Mouse (Mus musculus): ENCODE results near the gene Igfbp5. TPM values are rescaled to one million over a fixed set of nuclear protein-coding genes. Genes with fewer than 3 reads are reported as not detected.
A peak's percentile ranks its signal among the peaks of the same experiment; 100 is the strongest.

The Igfbp5 gene
- total RNA-seq, 2 experiments from 2014 or later: 65.5 to 79.3 TPM

GRCm38 (mm10) chr1:72855729-72856128 lies 19.0 kb downstream of the Igfbp5 start:
- DNase-seq (ENCODE audit: low spot score in 2 of 2): no peak
- intact Hi-C loops (cut with DNase I): loop anchor here (1.0 to 10.0 kb wide), 3 partner anchors 138 to 548 kb away; partner anchors contain the start of gene Xrcc5

- peak in 1 of 2 experiments; percentile 61 for DNase-seq (ENCODE audit: low spot score in 2 of 2)
Measured at GRCm38 (mm10) chr1:72854337-72855237, 20.1 kb downstream of the Igfbp5 start.

GRCm38 (mm10) chr1:72853759-72854158 lies 20.9 kb downstream of the Igfbp5 start:
- DNase-seq (ENCODE audit: low spot score in 2 of 2): no peak
- intact Hi-C loops (cut with DNase I): loop anchor here (10.0 kb wide), 1 partner anchor 239 kb away; no protein-coding TSS in a partner anchor

More at GRCm38 (mm10) chr1:72854337-72855237, 20.1 kb downstream of the Igfbp5 start:
- intact Hi-C loops (cut with DNase I): loop anchor here (1.0 to 10.0 kb wide), 3 partner anchors 137 to 547 kb away; partner anchors contain the start of gene Xrcc5

- no peak for DNase-seq (ENCODE audit: low spot score in 2 of 2)
- intact Hi-C loops (cut with DNase I): no loop called here
Measured at GRCm38 (mm10) chr1:72849037-72849436, 25.6 kb downstream of the Igfbp5 start.

- intact Hi-C loops (cut with DNase I): no loop called here
Measured at GRCm38 (mm10) chr1:72847849-72848380, 26.8 kb downstream of the Igfbp5 start.

GRCm38 (mm10) chr1:72844675-72845074 lies 30.0 kb downstream of the Igfbp5 start:
- DNase-seq (ENCODE audit: low spot score in 2 of 2): no peak
- intact Hi-C loops (cut with DNase I): no loop called here

More at GRCm38 (mm10) chr1:72847849-72848380, 26.8 kb downstream of the Igfbp5 start:
- DNase-seq (ENCODE audit: low spot score in 2 of 2): no peak

- no peak for DNase-seq (ENCODE audit: low spot score in 2 of 2)
- intact Hi-C loops (cut with DNase I): no loop called here
Measured at GRCm38 (mm10) chr1:72842666-72843459, 31.8 kb downstream of the Igfbp5 start.

- intact Hi-C loops (cut with DNase I): no loop called here
- no peak for DNase-seq (ENCODE audit: low spot score in 2 of 2)
Measured at GRCm38 (mm10) chr1:72839791-72840190, 34.9 kb downstream of the Igfbp5 start.

GRCm38 (mm10) chr1:72839356-72839755 lies 35.3 kb downstream of the Igfbp5 start:
- intact Hi-C loops (cut with DNase I): no loop called here
- no peak for DNase-seq (ENCODE audit: low spot score in 2 of 2)

- intact Hi-C loops (cut with DNase I): no loop called here
- no peak for DNase-seq (ENCODE audit: low spot score in 2 of 2)
Measured at GRCm38 (mm10) chr1:72833563-72833962, 41.1 kb downstream of the Igfbp5 start.

- no peak for DNase-seq (ENCODE audit: low spot score in 2 of 2)
- intact Hi-C loops (cut with DNase I): no loop called here
Measured at GRCm38 (mm10) chr1:72832715-72833153, 42.0 kb downstream of the Igfbp5 start.

GRCm38 (mm10) chr1:72830485-72830884 lies 44.2 kb downstream of the Igfbp5 start:
- intact Hi-C loops (cut with DNase I): no loop called here
- no peak for DNase-seq (ENCODE audit: low spot score in 2 of 2)

- intact Hi-C loops (cut with DNase I): loop anchor here (10.0 kb wide), 1 partner anchor 114 kb away; the partner anchor contains the start of gene Rpl37a
- no peak for DNase-seq (ENCODE audit: low spot score in 2 of 2)
Measured at GRCm38 (mm10) chr1:72828843-72829242, 45.8 kb downstream of the Igfbp5 start.

GRCm38 (mm10) chr1:72827411-72828315 lies 47.0 kb downstream of the Igfbp5 start:
- intact Hi-C loops (cut with DNase I): loop anchor here (10.0 kb wide), 1 partner anchor 113 kb away; the partner anchor contains the start of gene Rpl37a
- DNase-seq (ENCODE audit: low spot score in 2 of 2): no peak

- no peak for DNase-seq (ENCODE audit: low spot score in 2 of 2)
- intact Hi-C loops (cut with DNase I): loop anchor here (10.0 kb wide), 1 partner anchor 112 kb away; the partner anchor contains the start of gene Rpl37a
Measured at GRCm38 (mm10) chr1:72826931-72827330, 47.8 kb downstream of the Igfbp5 start.

GRCm38 (mm10) chr1:72826446-72826845 lies 48.2 kb downstream of the Igfbp5 start:
- DNase-seq (ENCODE audit: low spot score in 2 of 2): no peak
- intact Hi-C loops (cut with DNase I): loop anchor here (10.0 kb wide), 1 partner anchor 112 kb away; the partner anchor contains the start of gene Rpl37a

- intact Hi-C loops (cut with DNase I): loop anchor here (10.0 kb wide), 1 partner anchor 111 kb away; the partner anchor contains the start of gene Rpl37a
- DNase-seq (ENCODE audit: low spot score in 2 of 2): no peak
Measured at GRCm38 (mm10) chr1:72825921-72826320, 48.8 kb downstream of the Igfbp5 start.

GRCm38 (mm10) chr1:72825286-72825685 lies 49.4 kb downstream of the Igfbp5 start:
- no peak for DNase-seq (ENCODE audit: low spot score in 2 of 2)
- intact Hi-C loops (cut with DNase I): loop anchor here (10.0 kb wide), 1 partner anchor 110 kb away; the partner anchor contains the start of gene Rpl37a

Data from left cerebral cortex, postnatal 14 days (tissue).